Mouse (Mus musculus) adrenal gland (tissue): Measurements from ENCODE around the gene Hpse2.

ENCODE experiments used
- intact Hi-C: fragments of 180-260 bp; cut with DNase I; formaldehyde crosslinking; loops from one replicate; pipeline ENCODE4 v1.15.1; 2025

The Hpse2 gene

GRCm38 (mm10) chr19:43174812-43175211 lies 213.3 kb downstream of the Hpse2 start:
- intact Hi-C loops, result no loop called here

- intact Hi-C loops, result no loop called here
Measured at GRCm38 (mm10) chr19:43156085-43156484, 232.1 kb downstream of the Hpse2 start.

DNA sequence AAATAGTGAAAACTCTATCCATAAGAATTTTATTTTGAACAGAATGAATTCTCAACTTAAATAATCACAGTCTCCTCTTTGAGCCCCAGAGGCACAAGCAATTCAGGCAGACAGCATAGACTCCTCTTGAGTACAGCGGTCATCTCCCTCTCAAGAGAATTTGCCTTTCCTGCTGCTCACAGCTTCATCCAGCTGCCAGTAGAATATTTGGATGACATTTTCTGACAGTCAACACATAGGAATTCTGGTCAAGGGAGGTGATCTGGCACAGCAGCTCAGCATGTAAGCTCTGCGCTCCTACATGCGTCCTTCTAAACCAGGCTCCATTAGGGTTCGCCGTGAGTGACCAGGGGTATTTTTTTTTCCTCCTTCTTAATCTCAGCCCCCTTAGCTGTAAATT lies 232.6 kb downstream of the Hpse2 start:
- intact Hi-C loops, result no loop called here

GRCm38 (mm10) chr19:43147901-43148300 lies 240.3 kb downstream of the Hpse2 start:
- intact Hi-C loops, result no loop called here

GRCm38 (mm10) chr19:43146820-43147219 lies 241.3 kb downstream of the Hpse2 start:
- intact Hi-C loops, result no loop called here

- intact Hi-C loops, result no loop called here
Measured at GRCm38 (mm10) chr19:43141646-43142045, 246.5 kb downstream of the Hpse2 start.

DNA sequence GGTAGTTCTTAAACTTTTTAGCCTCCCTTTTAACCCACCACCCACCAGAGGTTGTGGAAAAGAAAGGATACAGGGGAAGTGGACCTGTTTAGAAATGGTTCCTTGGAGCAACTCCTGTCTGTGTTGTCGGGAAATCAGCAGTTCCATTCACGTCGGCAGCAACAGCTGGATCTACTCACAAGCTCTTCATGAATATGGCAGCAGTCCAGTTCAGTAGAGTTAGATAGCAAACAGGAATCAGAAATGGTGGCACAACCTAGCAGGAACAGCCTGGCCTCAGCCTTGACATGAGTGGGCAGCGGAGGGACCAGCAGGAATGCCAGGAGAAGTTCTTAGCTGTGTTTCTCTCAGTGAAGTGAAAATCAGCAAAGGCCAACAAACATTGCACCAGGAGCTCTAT lies 278.4 kb downstream of the Hpse2 start:
- intact Hi-C loops, result no loop called here

DNA sequence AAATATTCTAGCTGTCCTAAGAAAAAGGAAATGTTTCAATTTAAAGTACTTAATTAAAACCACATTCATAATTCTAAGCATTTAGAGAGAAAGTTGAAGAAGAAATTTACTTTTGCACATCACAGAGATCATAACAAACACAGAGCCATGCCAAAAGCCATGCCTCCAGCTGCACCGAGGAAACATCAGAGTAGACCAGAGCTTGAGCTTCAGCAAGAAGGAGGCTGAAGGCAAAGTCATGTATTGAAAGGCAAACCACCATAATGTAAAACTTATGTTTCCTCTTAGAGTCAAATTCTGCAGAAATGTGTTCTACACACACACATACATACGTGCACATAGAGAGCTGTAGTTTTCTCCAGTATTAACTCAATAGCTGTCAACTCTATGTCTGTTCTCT lies 291.2 kb downstream of the Hpse2 start:
- intact Hi-C loops, result no loop called here

- intact Hi-C loops, result no loop called here
Measured at GRCm38 (mm10) chr19:43087216-43087615, 300.9 kb downstream of the Hpse2 start.

DNA sequence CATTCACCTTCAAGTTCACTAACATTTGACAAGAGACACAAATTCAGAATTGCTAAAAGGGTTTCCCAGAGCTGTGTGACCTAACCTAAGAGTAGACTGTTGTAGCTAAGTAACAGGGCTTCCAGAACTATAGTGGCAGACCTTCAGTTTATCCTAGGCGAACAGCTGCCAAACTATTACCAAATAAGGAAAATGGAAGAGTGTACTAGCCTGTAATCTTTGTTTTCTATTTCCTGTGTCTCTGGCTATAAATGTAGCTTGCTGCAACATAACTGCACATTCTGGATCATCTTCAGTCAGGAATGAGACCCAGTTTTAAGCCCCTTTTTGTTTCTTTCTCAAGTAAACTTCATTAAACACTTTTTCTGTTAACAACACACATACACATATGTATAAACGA lies 324.0 kb downstream of the Hpse2 start:
- intact Hi-C loops, result no loop called here

DNA sequence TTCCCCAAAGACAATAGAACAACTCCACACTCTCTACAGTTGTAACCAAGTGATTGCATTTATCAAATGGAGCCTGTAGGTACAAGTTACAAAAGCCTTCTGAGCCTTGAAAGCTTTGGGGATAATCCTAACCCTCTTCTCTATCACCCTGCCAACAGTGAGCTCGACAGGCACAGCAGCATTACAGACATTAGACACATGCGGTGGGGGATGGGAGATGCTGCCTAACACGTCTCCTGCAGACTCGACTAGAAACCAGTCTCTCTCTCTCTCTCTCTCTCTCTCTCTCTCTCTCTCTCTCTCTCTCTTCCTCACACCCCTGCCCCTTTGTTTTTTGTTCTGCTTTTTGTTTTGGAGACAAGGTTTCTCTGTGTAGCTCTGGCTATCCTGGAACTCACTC lies 343.6 kb downstream of the Hpse2 start:
- intact Hi-C loops, result no loop called here

GRCm38 (mm10) chr19:43042721-43043120 lies 345.4 kb downstream of the Hpse2 start:
- intact Hi-C loops, result no loop called here

DNA sequence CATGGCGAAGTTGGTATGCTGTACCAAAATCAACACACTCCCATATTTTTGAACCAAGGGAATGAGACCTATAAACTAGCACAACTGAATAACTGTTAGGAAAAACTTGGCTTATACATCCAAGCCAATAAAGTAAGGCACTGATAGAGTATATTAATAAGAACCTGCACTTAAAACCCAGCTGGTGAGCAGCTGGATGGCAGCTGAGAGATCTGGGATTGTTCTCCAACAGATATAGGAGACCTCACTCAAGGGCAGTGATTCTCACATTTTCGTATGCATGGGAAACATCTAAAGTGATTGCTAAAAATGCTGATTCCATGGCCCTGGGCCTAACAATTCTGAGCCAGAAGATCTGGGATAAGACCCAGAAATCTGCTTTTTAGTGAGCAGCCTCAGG lies 345.9 kb downstream of the Hpse2 start:
- intact Hi-C loops, result no loop called here

DNA sequence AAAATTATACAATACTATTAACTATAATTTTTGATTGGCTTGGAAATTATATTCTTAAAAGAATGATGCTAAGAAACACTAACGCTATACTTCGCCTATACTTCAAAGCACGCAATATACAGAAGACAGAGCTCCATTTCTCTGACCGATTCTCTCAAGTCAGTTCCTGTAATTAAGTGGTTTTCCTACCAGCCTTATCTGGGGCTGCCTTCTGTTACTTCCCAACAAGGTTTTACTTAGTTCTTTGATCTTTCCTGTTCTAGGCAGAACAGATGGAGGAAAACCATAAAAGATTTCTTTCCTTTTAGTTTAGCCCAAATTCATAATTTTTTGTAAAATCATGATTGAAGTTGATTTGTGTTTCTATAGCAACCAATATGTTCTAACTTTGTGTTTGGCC lies 351.8 kb downstream of the Hpse2 start:
- intact Hi-C loops, result no loop called here

GRCm38 (mm10) chr19:43027305-43027704 lies 360.9 kb downstream of the Hpse2 start:
- intact Hi-C loops, result loop anchor here (2.0 to 10.0 kb wide), 4 partner anchors 233 to 447 kb away; no protein-coding TSS in a partner anchor

DNA sequence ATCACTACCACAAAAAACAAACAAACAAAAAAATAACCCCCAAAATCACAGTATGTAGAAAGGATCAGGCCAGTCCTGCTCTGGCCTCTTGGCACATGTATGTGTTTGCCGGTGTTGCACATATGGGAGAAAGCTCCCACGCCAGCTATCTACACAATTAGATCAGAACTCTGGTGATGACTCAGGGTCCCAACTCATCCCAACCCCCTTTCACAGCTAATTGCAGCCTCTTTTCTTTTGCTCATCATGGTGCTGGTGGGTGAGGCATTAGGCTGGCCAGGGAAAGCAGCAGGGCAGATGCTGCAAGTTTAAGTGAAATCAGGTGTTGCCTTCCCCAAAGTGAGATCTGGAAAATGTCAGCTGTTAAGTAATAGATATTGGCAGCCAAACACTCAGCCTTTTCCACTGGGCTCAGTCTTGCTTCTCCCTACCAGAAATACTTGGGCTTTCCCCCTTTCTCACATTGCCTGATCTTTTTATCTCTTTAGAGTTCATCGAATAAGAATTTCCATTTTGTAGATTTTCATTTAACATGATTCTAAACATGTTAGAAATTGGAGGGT lies 365.5 kb downstream of the Hpse2 start:
- intact Hi-C loops, result loop anchor here (10.0 kb wide), 1 partner anchor 452 kb away; no protein-coding TSS in a partner anchor

DNA sequence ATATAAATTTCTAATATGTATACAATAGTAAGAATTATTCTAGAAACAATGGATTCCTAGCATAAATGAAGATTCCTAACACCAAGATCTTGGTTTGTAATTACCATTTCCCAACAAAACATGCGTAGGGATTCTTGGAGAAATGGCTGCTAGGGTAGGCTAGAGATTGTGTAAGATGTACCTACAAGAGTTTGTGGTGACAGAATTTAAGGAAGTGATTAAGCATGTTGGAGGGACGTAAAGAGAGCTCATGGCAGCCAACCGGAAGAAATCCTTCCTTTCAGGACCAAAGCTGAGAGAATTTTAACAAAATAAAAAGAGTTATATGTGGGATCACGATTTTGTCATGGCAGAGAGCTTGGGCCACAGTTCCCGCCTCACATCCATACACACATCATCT lies 369.4 kb downstream of the Hpse2 start:
- intact Hi-C loops, result no loop called here

DNA sequence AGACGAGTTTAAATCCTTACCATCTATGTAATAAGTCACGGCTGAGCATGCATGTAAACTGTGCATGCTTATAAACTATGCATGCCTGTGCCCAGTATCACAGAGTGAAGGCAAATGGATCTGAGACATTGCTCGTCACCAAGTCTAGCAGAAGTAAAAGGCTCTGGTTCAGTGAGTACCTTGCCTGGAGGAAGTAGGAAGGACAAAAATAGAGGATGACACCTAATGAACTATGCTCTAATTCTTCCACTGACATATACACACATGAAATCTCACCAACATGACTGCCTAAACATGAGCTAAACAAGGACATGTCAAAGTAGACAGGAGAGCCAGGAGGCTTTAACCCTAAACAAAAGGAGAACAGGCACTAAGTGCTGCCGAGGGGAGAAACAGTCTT lies 391.7 kb downstream of the Hpse2 start:
- intact Hi-C loops, result no loop called here

GRCm38 (mm10) chr19:42988833-42989232 lies 399.3 kb downstream of the Hpse2 start:
- intact Hi-C loops, result no loop called here

DNA sequence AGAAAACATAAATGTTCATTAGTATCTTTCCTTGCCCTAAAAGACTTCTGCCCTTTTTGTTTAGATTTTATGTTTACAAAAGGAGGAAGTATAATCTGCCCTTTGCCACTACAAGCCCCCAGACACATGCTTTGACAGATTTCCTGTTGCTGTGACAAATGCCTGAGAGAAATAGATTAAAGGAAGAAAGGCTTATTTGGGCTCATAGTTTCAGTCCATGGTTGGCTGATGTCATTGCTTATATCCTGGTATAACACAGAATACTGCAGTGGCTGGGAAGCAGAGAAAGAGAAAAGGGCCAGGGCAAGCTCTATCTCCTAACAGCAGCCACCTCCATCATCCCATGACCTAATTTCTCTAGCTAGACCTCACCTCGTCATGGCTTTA lies 401.8 kb downstream of the Hpse2 start:
- intact Hi-C loops, result no loop called here

DNA sequence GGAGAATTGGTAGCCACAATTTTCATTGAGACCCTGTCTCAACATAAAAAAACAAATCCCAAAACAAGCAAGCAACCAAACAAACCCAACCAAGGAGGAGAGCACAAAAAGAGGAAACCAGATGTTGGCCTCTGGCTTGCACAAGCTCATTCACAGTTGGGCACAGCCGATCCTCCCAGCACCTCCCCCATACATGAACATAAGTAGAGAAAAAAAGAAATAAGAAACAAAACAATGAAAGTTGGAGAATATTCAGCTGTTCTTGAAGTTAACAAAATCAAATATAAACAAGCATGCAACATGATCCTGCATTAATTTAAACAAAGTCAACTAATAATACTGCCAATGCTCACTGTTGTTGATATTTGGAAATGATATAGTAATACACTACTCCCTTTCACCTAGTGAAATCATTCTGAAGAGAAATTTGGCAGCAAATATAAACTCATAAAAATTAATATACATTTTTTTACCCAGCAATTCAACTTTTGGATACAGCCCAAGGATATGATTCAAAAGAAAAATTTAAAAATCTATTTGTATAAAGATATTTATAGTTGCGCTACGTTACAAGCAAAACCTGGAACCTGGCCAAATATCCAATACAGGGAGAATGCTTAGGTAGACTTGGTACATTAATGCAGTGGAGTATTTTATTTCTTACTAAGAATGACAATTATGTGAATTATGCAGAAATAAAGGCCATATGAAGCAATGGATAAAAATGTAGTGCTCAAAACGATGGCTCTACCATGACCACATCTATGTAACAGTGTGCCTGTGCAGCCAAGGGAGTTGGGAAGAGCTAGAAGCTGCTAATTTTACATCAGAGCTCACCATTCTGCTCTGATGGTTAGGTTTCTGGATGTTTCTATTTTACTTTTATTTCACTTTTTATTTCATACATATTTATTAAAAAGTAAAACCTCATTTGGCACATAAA lies 402.5 kb downstream of the Hpse2 start:
- intact Hi-C loops, result no loop called here

DNA sequence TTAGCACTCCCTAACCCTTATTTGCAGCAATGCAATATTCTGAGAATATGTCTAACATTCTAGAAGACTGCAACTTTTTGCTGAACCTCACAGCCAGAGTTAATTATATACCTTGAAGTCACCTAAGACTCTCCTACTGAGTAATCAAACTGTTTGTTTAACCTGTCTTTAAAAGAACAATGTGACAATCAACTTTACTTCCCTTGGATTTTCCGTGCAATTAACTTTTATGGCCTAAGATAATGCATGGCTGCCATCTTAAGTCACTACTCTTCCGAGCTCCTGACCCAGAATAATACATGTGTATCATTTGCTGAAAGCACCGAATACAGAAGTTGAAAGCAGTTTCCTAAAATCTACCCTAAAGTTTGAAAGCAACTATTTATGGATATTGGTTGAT lies 407.6 kb downstream of the Hpse2 start:
- intact Hi-C loops, result no loop called here

GRCm38 (mm10) chr19:42977938-42978337 lies 410.2 kb downstream of the Hpse2 start:
- intact Hi-C loops, result no loop called here
